Mouse (Mus musculus) forebrain, embryonic 13.5 days (tissue): ENCODE results near the gene Itk. TPM values are rescaled to one million over a fixed set of nuclear protein-coding genes. Genes with fewer than 3 reads are reported as not detected.
A peak's percentile ranks its signal among the peaks of the same experiment; 100 is the strongest.

Experiments used
- ATAC-seq: fragments of 200-750 bp; cut with Nextera tagmentation; 2 replicates; pipeline ENCODE4 v1.8.0; 2017
- H3K27ac ChIP-seq: fragments of 300-500 bp; sonication (generic); 2 replicates; pipeline ENCODE4 v1.5.1; 2015; ENCODE audit warnings: inconsistent platforms, mild to moderate bottlenecking, moderate library complexity
- H3K27me3 ChIP-seq: fragments of 300-500 bp; sonication (generic); 2 replicates; pipeline ENCODE4 v1.6.1; 2015; ENCODE audit warnings: mild to moderate bottlenecking, inconsistent platforms
- H3K36me3 ChIP-seq: fragments of 300-500 bp; sonication (generic); 2 replicates; pipeline ENCODE4 v1.6.1; 2015; ENCODE audit warnings: mild to moderate bottlenecking, inconsistent platforms; ENCODE audit not compliant: poor library complexity, severe bottlenecking
- H3K4me1 ChIP-seq: fragments of 300-500 bp; sonication (generic); 2 replicates; pipeline ENCODE4 v1.6.1; 2015; ENCODE audit warnings: inconsistent platforms
- H3K4me2 ChIP-seq: fragments of 300-500 bp; sonication (generic); 2 replicates; pipeline ENCODE4 v1.6.1; 2015; ENCODE audit warnings: inconsistent platforms, mild to moderate bottlenecking, moderate library complexity
- H3K4me3 ChIP-seq: fragments of 300-500 bp; sonication (generic); 2 replicates; pipeline ENCODE4 v1.5.1; 2015; ENCODE audit warnings: mild to moderate bottlenecking, inconsistent platforms
- H3K9ac ChIP-seq: fragments of 300-500 bp; sonication (generic); 2 replicates; pipeline ENCODE4 v1.6.1; 2015; ENCODE audit warnings: mild to moderate bottlenecking, inconsistent platforms
- H3K9me3 ChIP-seq: fragments of 300-500 bp; sonication (generic); replicated peaks from 2 replicates; pipeline ENCODE4 v1.6.1; 2016; ENCODE audit warnings: inconsistent platforms
- WGBS: fragments of 180-500 bp; shearing (Covaris S2); methylation state at CpG from one replicate; pipeline ENCODE4 v1.1.7; 2015; 5-methylcytosine and 5-hydroxymethylcytosine counted together
- polyA plus RNA-seq: library from polyadenylated mRNA; unstranded; fragments of >200 nt; fragmentation: Nextera tagmentation; extraction: Ambion mirVana; gene quantifications from 2 replicates; pipeline ENCODE4 v1.2.1, GENCODE M21; 2015

Gene Itk
- polyA plus RNA-seq, 1 experiment from 2014 or later = not detected

DNA sequence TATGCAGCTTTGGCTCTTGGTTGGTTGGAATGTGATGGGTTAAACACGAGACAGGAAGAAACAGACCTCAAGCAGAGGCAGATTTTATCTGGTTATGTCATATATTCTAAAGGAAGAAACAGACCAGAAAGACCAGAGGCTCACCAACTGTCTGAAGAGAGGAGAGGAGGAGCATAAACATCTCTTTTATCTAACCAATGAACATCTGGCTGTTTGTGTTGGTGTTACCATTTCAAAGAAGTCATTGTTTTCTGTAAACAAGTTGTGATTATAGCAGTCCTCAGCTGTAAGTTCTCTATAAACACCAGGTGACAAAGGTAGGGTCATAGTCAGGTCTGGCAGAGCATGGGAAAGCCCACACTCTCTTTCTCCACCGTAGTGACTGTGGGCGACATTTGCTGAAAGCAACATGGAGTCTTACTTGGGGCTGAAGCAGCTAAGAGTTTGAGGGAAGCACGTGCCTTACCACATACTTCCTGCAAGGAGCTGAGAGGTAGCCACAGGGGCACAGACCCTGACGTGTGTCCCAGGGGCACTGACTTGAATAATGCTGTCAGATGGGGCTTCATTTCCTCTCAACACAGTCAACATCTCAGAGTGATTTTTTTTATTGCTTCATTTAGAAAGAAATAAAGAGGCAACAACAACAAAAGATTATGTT is 45.3 kb downstream of the Itk start:
- H3K9me3 ChIP-seq = no peaks in the 10 kb centered on the region
- 76% methylated on average over 5 of the region's 5 CpGs for WGBS
- H3K9ac ChIP-seq = no peak overlapping the region
- no peaks in the 10 kb centered on the region for H3K27me3 ChIP-seq
- ATAC-seq = no peak
- H3K4me1 ChIP-seq = no peaks in the 10 kb centered on the region
- no peak overlapping the region for H3K4me3 ChIP-seq
- H3K27ac ChIP-seq = no peak overlapping the region
- no peak overlapping the region for H3K4me2 ChIP-seq
- no peaks in the 10 kb centered on the region for H3K36me3 ChIP-seq

DNA sequence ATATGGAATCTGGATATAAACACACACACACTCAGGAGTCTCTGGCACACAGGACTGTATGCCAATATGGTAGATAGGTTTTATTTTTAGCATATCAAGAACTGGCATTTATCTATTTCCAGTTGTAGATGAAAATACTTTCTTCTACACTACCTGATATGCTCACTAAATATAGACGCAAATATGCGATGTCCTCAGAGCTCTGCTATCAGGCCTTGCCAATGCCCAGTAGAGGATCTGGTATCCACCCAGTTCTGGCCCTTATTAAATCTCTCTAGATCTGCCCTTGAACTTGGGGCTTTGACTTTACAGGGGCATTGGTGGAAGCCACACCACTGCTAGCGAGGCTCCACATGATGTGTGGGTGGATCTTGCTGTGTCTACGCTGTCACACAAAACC is 47.4 kb downstream of the Itk start:
- Histone ChIP-seq H3K4me1 (no peaks in the 10 kb centered on the region), H3K4me2 (no peak overlapping the region), H3K9ac (no peak overlapping the region), H3K4me3 (no peak overlapping the region), H3K36me3 (no peaks in the 10 kb centered on the region), H3K9me3 (no peaks in the 10 kb centered on the region), H3K27ac (no peak overlapping the region), H3K27me3 (no peaks in the 10 kb centered on the region)
- WGBS = 95% methylated on average over 4 of the region's 4 CpGs
- ATAC-seq = no peak

DNA sequence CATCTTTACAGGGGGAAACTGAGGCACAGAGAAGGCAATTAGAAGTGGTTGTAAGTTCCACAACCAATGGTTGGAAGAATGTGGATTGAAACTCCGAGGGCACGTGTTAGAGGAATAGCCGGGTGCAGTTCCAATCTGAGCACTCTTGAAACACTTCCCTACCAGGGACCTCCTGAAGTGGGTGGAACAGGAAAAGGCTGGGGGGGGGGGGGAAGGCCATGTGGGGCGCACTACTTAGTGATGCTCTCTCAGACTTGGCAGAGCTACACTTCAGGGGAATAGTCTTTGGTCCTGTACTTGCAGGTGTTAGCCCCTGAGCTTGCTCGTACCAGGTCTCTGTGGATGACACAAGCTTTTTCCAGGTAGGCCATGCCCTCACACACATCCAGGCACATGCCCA is 53.3 kb downstream of the Itk start:
- Histone ChIP-seq H3K4me2 (no peak overlapping the region), H3K4me3 (no peak overlapping the region)
- WGBS = 92% methylated on average over 5 of the region's 5 CpGs

DNA sequence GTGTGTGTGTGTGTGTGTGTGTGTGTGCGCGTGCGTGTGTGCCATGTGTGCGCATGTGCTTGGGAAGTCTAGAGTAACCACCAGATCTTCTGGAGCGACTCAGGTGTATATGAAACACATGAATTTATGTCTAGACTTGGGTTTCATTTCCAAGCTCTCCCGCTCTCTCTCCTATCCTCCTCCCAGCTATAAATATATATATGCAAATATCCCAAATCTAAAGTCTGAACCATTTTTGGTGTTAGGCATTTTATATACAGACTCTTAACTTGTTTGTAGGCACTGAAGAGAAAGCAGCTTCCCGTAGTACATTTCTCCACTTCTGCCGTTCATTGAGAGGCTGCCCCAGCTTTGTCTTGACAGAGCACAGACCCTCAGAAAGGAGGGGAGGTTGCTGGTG is 57.1 kb downstream of the Itk start:
- no peak for ATAC-seq
- no peaks in the 10 kb centered on the region for H3K4me1 ChIP-seq
- WGBS = 95% methylated on average over 8 of the region's 8 CpGs
- no peak overlapping the region for H3K4me3 ChIP-seq
- H3K4me2 ChIP-seq = no peak overlapping the region
- no peak overlapping the region for H3K9ac ChIP-seq
- H3K27ac ChIP-seq = no peak overlapping the region
- no peaks in the 10 kb centered on the region for H3K9me3 ChIP-seq
- no peaks in the 10 kb centered on the region for H3K36me3 ChIP-seq
- no peaks in the 10 kb centered on the region for H3K27me3 ChIP-seq

More for the DNA sequence above, 53.3 kb downstream of the Itk start:
- no peaks in the 10 kb centered on the region for H3K36me3 ChIP-seq
- H3K27me3 ChIP-seq = no peaks in the 10 kb centered on the region
- no peak overlapping the region for H3K9ac ChIP-seq
- H3K9me3 ChIP-seq = no peaks in the 10 kb centered on the region
- no peaks in the 10 kb centered on the region for H3K4me1 ChIP-seq
- no peak for ATAC-seq
- H3K27ac ChIP-seq = no peak overlapping the region

DNA sequence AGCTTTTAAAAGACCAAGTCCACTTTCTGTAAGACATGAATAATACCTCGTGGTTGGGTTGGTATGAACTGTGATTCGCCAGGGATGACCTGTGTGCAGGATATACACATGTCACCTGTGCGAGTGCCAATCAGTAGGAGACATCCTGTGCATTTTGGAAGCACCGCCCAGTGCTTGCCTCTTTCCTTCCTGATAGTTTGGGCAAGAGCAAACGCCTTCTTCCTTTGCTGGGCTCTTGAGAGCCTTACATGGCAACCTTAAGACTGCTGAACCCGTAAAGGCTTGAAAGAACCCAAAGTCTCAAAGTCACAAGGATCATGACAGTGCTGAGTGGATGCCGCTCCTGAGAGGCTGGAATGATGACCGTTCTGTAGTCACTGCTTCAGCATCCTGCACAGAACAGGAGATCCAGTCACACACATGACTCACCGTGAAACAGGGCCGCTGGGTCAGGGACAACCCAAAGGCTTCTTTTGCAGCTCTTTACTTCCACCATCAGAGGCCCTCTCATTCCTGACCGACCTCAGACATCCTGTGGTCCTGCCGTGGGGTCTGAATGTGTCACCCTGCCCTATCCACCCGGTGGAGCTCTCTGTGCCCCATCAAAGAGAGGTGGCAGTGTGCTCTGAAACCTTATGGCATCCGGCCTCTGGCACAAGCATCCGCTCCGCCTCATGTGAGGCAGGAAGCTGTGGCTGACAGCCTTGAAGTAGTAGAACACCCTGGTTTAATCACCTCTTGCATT is 62.9 kb downstream of the Itk start:
- ATAC-seq = no peak
- WGBS = 93% methylated on average over 16 of the region's 16 CpGs
- no peaks in the 10 kb centered on the region for H3K9me3 ChIP-seq
- H3K4me3 ChIP-seq = no peak overlapping the region
- no peak overlapping the region for H3K9ac ChIP-seq
- no peak overlapping the region for H3K4me2 ChIP-seq
- H3K4me1 ChIP-seq = no peaks in the 10 kb centered on the region
- no peaks in the 10 kb centered on the region for H3K36me3 ChIP-seq
- no peak overlapping the region for H3K27ac ChIP-seq
- H3K27me3 ChIP-seq = no peaks in the 10 kb centered on the region

DNA sequence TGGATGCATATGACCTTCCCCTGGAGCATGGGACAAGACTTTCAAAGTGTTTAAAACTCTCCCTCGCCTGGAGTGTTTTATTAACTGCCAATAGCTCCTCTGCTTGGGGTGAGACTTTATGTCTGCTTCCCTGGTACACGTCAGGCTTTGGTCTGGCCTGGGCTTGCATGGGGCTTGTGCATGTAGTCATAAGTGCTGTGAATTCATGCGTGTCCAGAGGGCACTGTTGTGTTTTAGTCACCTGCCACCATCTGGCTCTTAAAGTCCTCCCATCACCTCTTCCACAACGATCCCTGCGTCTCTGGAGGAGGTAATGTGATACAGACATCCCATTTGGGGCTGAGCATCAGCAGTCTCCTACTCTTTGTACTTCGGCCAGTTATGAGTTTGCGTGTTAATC is 67.8 kb downstream of the Itk start:
- Histone ChIP-seq H3K4me1 (no peaks in the 10 kb centered on the region), H3K9me3 (no peaks in the 10 kb centered on the region), H3K36me3 (no peaks in the 10 kb centered on the region), H3K27ac (no peak overlapping the region), H3K9ac (no peak overlapping the region), H3K4me2 (no peak overlapping the region), H3K4me3 (no peak overlapping the region), H3K27me3 (no peaks in the 10 kb centered on the region)
- ATAC-seq = no peak
- WGBS = 86% methylated on average over 7 of the region's 7 CpGs

DNA sequence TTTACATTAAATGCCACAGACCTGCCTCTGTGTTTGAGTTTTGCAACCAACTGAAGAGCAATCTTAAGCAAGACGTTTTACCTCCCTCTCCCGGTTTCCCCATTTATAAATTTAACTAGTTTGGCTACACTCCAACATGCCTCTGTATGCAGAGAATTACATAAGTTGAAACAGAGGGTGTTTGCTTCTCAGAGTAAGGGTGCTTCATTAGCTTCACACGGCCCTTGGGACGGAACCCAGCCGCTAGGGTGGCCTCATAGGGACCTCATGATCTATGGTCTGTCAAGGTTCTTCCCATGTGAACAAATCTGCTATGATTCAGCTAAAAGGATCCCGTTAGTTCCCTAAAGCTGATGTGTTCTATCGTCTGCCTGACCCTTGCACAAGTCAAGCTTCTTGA is 74.8 kb downstream of the Itk start:
- no peaks in the 10 kb centered on the region for H3K36me3 ChIP-seq
- 69% methylated on average over 7 of the region's 7 CpGs for WGBS
- no peaks in the 10 kb centered on the region for H3K9me3 ChIP-seq
- no peaks in the 10 kb centered on the region for H3K27me3 ChIP-seq
- no peak overlapping the region for H3K4me3 ChIP-seq
- no peak overlapping the region for H3K4me2 ChIP-seq
- peaks cover 25% of the 10 kb centered on the region for H3K4me1 ChIP-seq
- no peak for ATAC-seq
- no peak overlapping the region for H3K27ac ChIP-seq
- no peak overlapping the region for H3K9ac ChIP-seq

DNA sequence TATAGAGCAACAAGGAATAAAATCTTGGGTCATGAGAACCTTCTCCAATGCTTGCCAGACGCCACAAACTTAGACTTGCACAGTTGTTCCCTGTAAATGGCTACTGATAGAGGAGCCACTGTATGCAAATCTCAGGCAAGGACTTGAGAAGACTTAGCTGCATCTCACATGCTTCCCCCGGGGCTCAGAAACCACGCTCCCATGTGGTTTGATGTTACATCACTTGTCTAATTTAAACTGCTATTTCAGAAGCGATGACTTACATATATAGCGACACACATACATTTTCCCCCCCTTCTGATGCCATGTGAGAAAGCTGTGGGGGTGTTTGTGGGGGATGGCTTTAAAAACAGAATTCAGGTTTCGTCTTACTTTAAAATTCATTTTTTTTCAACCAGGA is 75.5 kb downstream of the Itk start:
- 87% methylated on average over 6 of the region's 6 CpGs for WGBS
- no peaks in the 10 kb centered on the region for H3K9me3 ChIP-seq
- H3K4me2 ChIP-seq = no peak overlapping the region
- no peaks in the 10 kb centered on the region for H3K36me3 ChIP-seq
- peaks cover 32% of the 10 kb centered on the region for H3K4me1 ChIP-seq
- no peaks in the 10 kb centered on the region for H3K27me3 ChIP-seq
- ATAC-seq = no peak
- H3K9ac ChIP-seq = no peak overlapping the region
- no peak overlapping the region for H3K4me3 ChIP-seq
- H3K27ac ChIP-seq = no peak overlapping the region

DNA sequence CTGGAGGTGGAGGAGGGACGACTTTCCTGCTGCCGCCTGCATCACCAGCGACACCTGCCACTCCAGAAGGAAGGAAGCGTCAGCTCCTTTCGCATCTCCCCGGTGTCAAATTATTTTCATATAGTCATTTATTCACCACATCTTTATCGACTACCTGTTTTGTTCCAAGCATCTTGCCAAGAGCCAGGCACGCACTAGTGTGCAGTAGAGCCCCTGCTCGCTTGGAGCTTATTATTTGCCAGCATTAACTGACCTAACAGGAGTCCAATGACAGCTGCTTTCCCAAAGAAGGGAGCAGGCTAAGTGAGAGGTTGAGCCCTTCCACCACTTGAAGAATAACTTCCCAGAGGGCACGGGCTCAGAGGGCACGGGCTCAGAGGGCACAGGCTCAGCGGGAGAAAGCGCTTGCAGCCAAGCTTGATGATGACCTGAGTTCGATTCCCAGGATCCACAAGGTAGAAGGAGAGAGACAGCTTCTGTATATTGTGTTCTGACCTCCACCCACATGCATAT is 76.7 kb downstream of the Itk start, which contains the start of gene Cyfip2:
Gene Cyfip2, minus strand, starts transcription at position 337 of the 513 bp plus-strand sequence.
- Histone ChIP-seq H3K36me3 (0 out of 2 replicates have a peak, but pooled peaks cover 5% of the 10 kb centered on the region), H3K27ac (peak within 1 kb of the TSS; percentile 82), H3K27me3 (no peaks in the 10 kb centered on the region), H3K4me2 (peak within 1 kb of the TSS; percentile 89), H3K9me3 (no peaks in the 10 kb centered on the region), H3K4me3 (peak within 1 kb of the TSS; percentile 77), H3K4me1 (peaks cover 37% of the 10 kb centered on the region), H3K9ac (peak within 1 kb of the TSS; percentile 96)
- ATAC-seq = peak; percentile 28
- 2% methylated on average over 14 of the region's 14 CpGs for WGBS

DNA sequence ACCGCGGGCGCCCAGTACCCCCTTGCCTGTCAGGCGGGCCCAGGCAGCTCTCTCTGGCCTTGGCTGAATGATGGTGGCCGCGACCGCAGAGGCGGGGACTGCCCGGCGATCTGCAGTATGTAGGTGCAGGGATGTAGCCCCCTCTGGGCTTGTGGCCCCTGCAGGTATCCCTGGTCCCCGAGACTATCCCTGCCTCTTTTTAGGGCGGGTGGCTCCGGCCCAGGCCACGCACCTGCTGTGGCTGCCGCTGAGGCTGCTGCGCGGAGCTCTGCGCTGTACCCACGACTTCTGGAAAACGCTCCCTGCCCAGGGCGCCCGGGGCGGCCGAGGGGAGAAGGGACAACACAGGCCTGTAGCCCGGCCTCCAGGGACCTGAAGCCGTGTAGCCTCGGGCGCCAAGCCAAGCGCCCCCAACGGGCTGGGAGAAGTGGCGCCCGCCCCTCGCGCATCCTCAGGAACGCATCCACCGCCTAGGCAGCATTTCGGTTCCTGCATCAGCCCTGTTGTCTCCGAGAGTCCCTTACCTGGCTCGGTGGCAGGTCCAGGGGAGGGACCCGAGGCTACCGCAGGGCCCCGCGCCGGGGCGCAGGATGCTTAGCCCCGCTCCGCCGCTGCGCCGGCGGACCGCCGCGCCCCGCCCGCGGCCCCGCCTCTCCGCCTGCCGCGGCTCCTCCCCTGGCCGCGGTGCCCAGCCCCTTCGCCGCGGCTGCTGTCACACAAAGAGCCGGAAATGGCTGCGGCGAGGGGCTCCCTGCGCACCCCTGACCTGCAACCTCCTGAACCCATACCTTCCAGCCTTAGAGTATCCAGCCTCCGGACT is 77.4 kb downstream of the Itk start:
- peak; percentile 90 for ATAC-seq
- peaks cover 37% of the 10 kb centered on the region for H3K4me1 ChIP-seq

DNA sequence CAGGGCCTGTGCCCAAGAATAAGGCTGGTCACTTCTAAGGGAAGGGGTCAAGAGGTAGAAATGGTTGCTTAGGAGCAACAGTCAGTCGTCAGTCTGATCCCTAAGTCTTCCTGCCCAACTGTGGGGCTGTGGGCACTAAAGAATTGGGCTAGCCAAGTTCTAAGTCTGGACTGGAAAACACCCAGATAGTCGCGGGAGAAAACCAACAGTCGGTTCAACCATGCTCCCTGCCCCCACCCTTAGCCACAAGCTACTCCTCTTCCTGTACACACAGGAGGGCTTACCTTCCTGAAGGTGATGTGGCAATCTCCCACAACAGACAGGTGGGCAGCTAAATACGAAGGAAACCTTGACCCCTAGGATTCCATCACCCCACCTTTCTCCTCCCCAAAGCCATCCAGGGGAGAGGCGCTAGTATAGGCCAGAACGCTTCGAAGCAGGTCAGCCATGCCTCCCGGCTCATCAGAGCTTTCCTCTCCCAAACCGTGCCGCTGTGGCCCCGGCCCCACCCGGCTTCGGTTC is 78.1 kb downstream of the Itk start:
- peak overlapping the region; percentile 96 for H3K9ac ChIP-seq
- 2% methylated on average over 14 of the region's 14 CpGs for WGBS

More for the DNA sequence above, 77.4 kb downstream of the Itk start:
- H3K9me3 ChIP-seq = no peaks in the 10 kb centered on the region
- peak overlapping the region; percentile 89 for H3K4me2 ChIP-seq
- H3K27me3 ChIP-seq = no peaks in the 10 kb centered on the region
- under 1% methylated on average over 69 of the region's 71 CpGs for WGBS
- peak overlapping the region; percentile 96 for H3K9ac ChIP-seq
- peak overlapping the region; percentile 77 for H3K4me3 ChIP-seq
- peak overlapping the region; percentile 82 for H3K27ac ChIP-seq
- H3K36me3 ChIP-seq = 0 out of 2 replicates have a peak, but pooled peaks cover 6% of the 10 kb centered on the region

More for the DNA sequence above, 78.1 kb downstream of the Itk start:
- peak; percentile 5 for ATAC-seq
- Histone ChIP-seq H3K27me3 (no peaks in the 10 kb centered on the region), H3K4me3 (peak overlapping the region; percentile 77), H3K27ac (peak overlapping the region; percentile 82), H3K4me1 (peaks cover 40% of the 10 kb centered on the region), H3K36me3 (peaks cover 6% of the 10 kb centered on the region; the same call in 1 of the 2 replicates), H3K9me3 (no peaks in the 10 kb centered on the region), H3K4me2 (peak overlapping the region; percentile 89)
